In genomic region chr6:82705221-82705620, GRCm38 (mm10) we compare ENCODE assay signal across 8 mouse cellular contexts. TPM values are rescaled to one million over a fixed set of nuclear protein-coding genes. Genes with fewer than 3 reads are reported as not detected.
DNase-seq lines count a peak whose midpoint lies in the region; ATAC-seq and TF ChIP-seq lines count a peak whose summit lies in the region.

TSS of gene Pole4 (minus strand) at chr6:82705365.

- ATAC-seq in erythroid progenitor cell, adult 5-6 weeks (replicated peaks; ENCODE audit: low FRiP score, poor library complexity, severe bottlenecking) = no peak
- no peak for ATAC-seq in limb, embryonic 14.5 days (ENCODE audit: low FRiP score, low read depth)
- ATAC-seq in stomach, embryonic 15.5 days (ENCODE audit: insufficient read depth, low FRiP score, low read depth) = no peak

- H3K9me3 ChIP-seq in limb, embryonic 14.5 days (ENCODE audit: control insufficient read depth, low read length) = no peaks in the 10 kb centered on the region
- no peaks in the 10 kb centered on the region for H3K9me3 ChIP-seq in stomach, embryonic 15.5 days

- DNase-seq in thymus, postnatal 0 days (ENCODE audit: low spot score) = no peak
- DNase-seq in thymus, postnatal 36 days = no peak
- DNase-seq in heart, postnatal 36 days = no peak
- no peak for DNase-seq in limb, embryonic 14.5 days (ENCODE audit: low spot score)
- DNase-seq in right cerebral cortex, postnatal 25 days = no peak
- DNase-seq in cerebellum, adult 9-11 months = no peak

- H3K36me3 ChIP-seq in limb, embryonic 14.5 days (ENCODE audit: control insufficient read depth, insufficient read depth, low read length) = no peaks in the 10 kb centered on the region
- no peaks in the 10 kb centered on the region for H3K36me3 ChIP-seq in stomach, embryonic 15.5 days

- H3K4me3 ChIP-seq in limb, embryonic 14.5 days (replicated peaks; ENCODE audit: low read length) = no peak within 1 kb of the TSS
- no peak within 1 kb of the TSS for H3K4me3 ChIP-seq in stomach, embryonic 15.5 days (replicated peaks)

- H3K4me1 ChIP-seq in limb, embryonic 14.5 days (ENCODE audit: control insufficient read depth, insufficient read depth, low read length) = no peaks in the 10 kb centered on the region
- no peaks in the 10 kb centered on the region for H3K4me1 ChIP-seq in stomach, embryonic 15.5 days

- intact Hi-C loops in heart, postnatal 36 days (cut with DNase I) = no loop called here

- no peak for TF ChIP-seq POLR2A in limb, embryonic 14.5 days (IDR thresholded peaks at IDR 0.05; ENCODE audit: borderline replicate concordance, extremely low read depth, insufficient read depth, insufficient read length)

- 78% methylated on average over 5 of the region's 5 CpGs for WGBS in limb, embryonic 14.5 days
- WGBS in stomach, embryonic 15.5 days = 80% methylated on average over 5 of the region's 5 CpGs

- no peaks in the 10 kb centered on the region for H3K27me3 ChIP-seq in limb, embryonic 14.5 days (ENCODE audit: control insufficient read depth, insufficient read depth, low read length)
- no peaks in the 10 kb centered on the region for H3K27me3 ChIP-seq in stomach, embryonic 15.5 days (replicated peaks)

- H3K27ac ChIP-seq in limb, embryonic 14.5 days (replicated peaks; ENCODE audit: low read depth, low read length) = no peak within 1 kb of the TSS
- no peak within 1 kb of the TSS for H3K27ac ChIP-seq in stomach, embryonic 15.5 days

- H3K4me2 ChIP-seq in limb, embryonic 14.5 days (replicated peaks; ENCODE audit: low read depth, low read length, severe bottlenecking) = no peak within 1 kb of the TSS
- no peak within 1 kb of the TSS for H3K4me2 ChIP-seq in stomach, embryonic 15.5 days

- H3K9ac ChIP-seq in limb, embryonic 14.5 days (ENCODE audit: low read depth, low read length, severe bottlenecking) = no peak within 1 kb of the TSS
- no peak within 1 kb of the TSS for H3K9ac ChIP-seq in stomach, embryonic 15.5 days

RNA-seq across cellular contexts. Expression of gene Pole4, which starts in this region (rescaled TPM):
- 146 and 155 TPM in 2 replicates for polyA plus RNA-seq in thymus, postnatal 0 days (2015; fragmentation: Nextera tagmentation; extraction: Ambion mirVana)
- 14.7 and 19.5 TPM in 2 replicates for total RNA-seq in erythroid progenitor cell, adult 5-6 weeks (2015; ENCODE audit: low replicate concordance)
- 16.3 and 28.5 TPM in 2 replicates for total RNA-seq in erythroid progenitor cell, adult 5-6 weeks (2017; ENCODE audit: low replicate concordance)
- 10 to 100 TPM; 15.6 to 18.7 TPM for total RNA-seq in heart, postnatal 36 days (2021)
- polyA plus RNA-seq in limb, embryonic 14.5 days (2012; rRNA removed) = 41.8 and 43.2 TPM in 2 replicates
- polyA plus RNA-seq in limb, embryonic 14.5 days (2014; fragmentation: Nextera tagmentation; extraction: Ambion mirVana) = 96.0 and 97.2 TPM in 2 replicates
- 98.5 and 110 TPM in 2 replicates for polyA plus RNA-seq in stomach, embryonic 15.5 days (2015; fragmentation: Nextera tagmentation; extraction: Ambion mirVana)
